Mouse (Mus musculus) MEL (cell line): ENCODE results near the gene Lin37. TPM values are rescaled to one million over a fixed set of nuclear protein-coding genes. Genes with fewer than 3 reads are reported as not detected.

Experiments used
- DNase-seq: peaks from one replicate; pipeline ENCODE4 v3.0.0; 2011; ENCODE audit warnings: low read depth, low spot score
- H3K27ac ChIP-seq: 2 replicates; pipeline ENCODE4 v1.5.1; 2012; ENCODE audit warnings: low read depth, mild to moderate bottlenecking, control low read depth, low read length, moderate library complexity; ENCODE audit not compliant: control insufficient read depth
- H3K27me3 ChIP-seq, 2 experiments: fragments of 150-350 bp in 1 of 2; sonication (generic) in 1 of 2; 2 replicates each; pipeline ENCODE4 v1.6.1; 2012; ENCODE audit warnings: low read length in 2 of 2, mild to moderate bottlenecking in 2 of 2, improper control_type of control experiment in 1 of 2, moderate library complexity in 1 of 2; ENCODE audit not compliant: insufficient read depth in 2 of 2, control insufficient read depth in 1 of 2
- H3K36me3 ChIP-seq, 2 experiments: 2 replicates each; pipeline ENCODE4 v1.6.1; 2012 to 2014; ENCODE audit warnings: low read length in 2 of 2, improper control_type of control experiment in 1 of 2, inconsistent platforms in 1 of 2, mild to moderate bottlenecking in 1 of 2; ENCODE audit not compliant: insufficient read depth in 2 of 2, control insufficient read depth in 1 of 2
- H3K4me1 ChIP-seq, 2 experiments: fragments of 150-350 bp in 1 of 2; sonication (generic) in 1 of 2; 2 replicates each; pipeline ENCODE4 v1.6.1; 2012; ENCODE audit warnings: low read length in 2 of 2, improper control_type of control experiment in 1 of 2, mild to moderate bottlenecking in 1 of 2; ENCODE audit not compliant: insufficient read depth in 2 of 2, control insufficient read depth in 1 of 2
- H3K4me3 ChIP-seq, 2 experiments: fragments of 150-350 bp in 1 of 2; sonication (generic) in 1 of 2; 2 replicates each; pipeline ENCODE4 v1.5.1; 2012; ENCODE audit warnings: low read depth in 2 of 2, low read length in 2 of 2, mild to moderate bottlenecking in 2 of 2, moderate library complexity in 2 of 2, control low read depth in 1 of 2, improper control_type of control experiment in 1 of 2; ENCODE audit not compliant: control insufficient read depth in 1 of 2, insufficient read depth in 1 of 2
- H3K79me2 ChIP-seq: 2 replicates; pipeline ENCODE4 v1.6.1; 2012; ENCODE audit warnings: mild to moderate bottlenecking, low read length, moderate library complexity; ENCODE audit not compliant: control insufficient read depth, poor library complexity, insufficient read depth
- H3K9ac ChIP-seq: 2 replicates; pipeline ENCODE4 v1.6.1; 2012; ENCODE audit warnings: low read depth, mild to moderate bottlenecking, control low read depth, low read length, moderate library complexity; ENCODE audit not compliant: control insufficient read depth, poor library complexity, severe bottlenecking
- H3K9me3 ChIP-seq: fragments of 150-350 bp; sonication (generic); replicated peaks from 2 replicates; pipeline ENCODE4 v1.6.1; 2012; ENCODE audit warnings: mild to moderate bottlenecking, low read length, improper control_type of control experiment, moderate library complexity; ENCODE audit not compliant: insufficient read depth
- EP300 ChIP-seq, 2 experiments: IDR thresholded peaks; 2 replicates each; pipeline ENCODE4 v1.6.1; 2011; ENCODE audit warnings: improper control_type of control experiment in 2 of 2, low read length in 2 of 2, low read depth in 1 of 2, mild to moderate bottlenecking in 1 of 2
- ETS1 ChIP-seq: IDR thresholded peaks from 2 replicates; pipeline ENCODE4 v1.6.1; 2012; ENCODE audit warnings: low read depth, mild to moderate bottlenecking, inconsistent platforms, low read length, improper control_type of control experiment, moderate library complexity
- HCFC1 ChIP-seq: IDR thresholded peaks from 2 replicates; pipeline ENCODE4 v1.6.1; 2012; ENCODE audit warnings: low read depth, mild to moderate bottlenecking, inconsistent platforms, low read length, improper control_type of control experiment, moderate library complexity
- MAFK ChIP-seq: IDR thresholded peaks from 2 replicates; pipeline ENCODE4 v1.6.1; 2011; ENCODE audit warnings: low read depth, mild to moderate bottlenecking, low read length, improper control_type of control experiment, borderline replicate concordance
- MAX ChIP-seq: IDR thresholded peaks from 2 replicates; pipeline ENCODE4 v1.6.1; 2011; ENCODE audit warnings: low read length, improper control_type of control experiment
- MAZ ChIP-seq: IDR thresholded peaks from 2 replicates; pipeline ENCODE4 v1.6.1; 2012; ENCODE audit warnings: low read depth, mild to moderate bottlenecking, inconsistent platforms, low read length, improper control_type of control experiment
- MEF2A ChIP-seq: IDR thresholded peaks from 2 replicates; pipeline ENCODE4 v1.6.1; 2014; ENCODE audit warnings: low read depth, mild to moderate bottlenecking, inconsistent platforms, low read length, improper control_type of control experiment; ENCODE audit not compliant: poor library complexity, insufficient replicate concordance, severe bottlenecking; ENCODE audit errors: extremely low read depth
- MXI1 ChIP-seq: IDR thresholded peaks from 2 replicates; pipeline ENCODE4 v1.6.1; 2011; ENCODE audit warnings: mild to moderate bottlenecking, low read depth, low read length, improper control_type of control experiment
- MYC ChIP-seq: IDR thresholded peaks from 2 replicates; pipeline ENCODE4 v1.6.1; 2011; ENCODE audit warnings: low read depth, mild to moderate bottlenecking, low read length, improper control_type of control experiment, moderate library complexity
- POLR2A ChIP-seq, 2 experiments: IDR thresholded peaks; 2 replicates each; pipeline ENCODE4 v1.6.1; 2011 to 2012; ENCODE audit warnings: low read length in 2 of 2, mild to moderate bottlenecking in 2 of 2, control low read depth in 1 of 2, improper control_type of control experiment in 1 of 2, low read depth in 1 of 2, moderate library complexity in 1 of 2; ENCODE audit not compliant: control insufficient read depth in 1 of 2, insufficient read depth in 1 of 2, poor library complexity in 1 of 2
- RAD21 ChIP-seq: IDR thresholded peaks from 2 replicates; pipeline ENCODE4 v1.6.1; 2011; ENCODE audit warnings: mild to moderate bottlenecking, low read depth, low read length, improper control_type of control experiment
- RCOR1 ChIP-seq: IDR thresholded peaks from 2 replicates; pipeline ENCODE4 v1.6.1; 2012; ENCODE audit warnings: low read depth, mild to moderate bottlenecking, inconsistent platforms, low read length, improper control_type of control experiment
- SIN3A ChIP-seq: IDR thresholded peaks from 2 replicates; pipeline ENCODE4 v1.6.1; 2012; ENCODE audit warnings: low read length, improper control_type of control experiment, inconsistent platforms
- SMC3 ChIP-seq: IDR thresholded peaks from 2 replicates; pipeline ENCODE4 v1.6.1; 2011; ENCODE audit warnings: low read depth, low read length, improper control_type of control experiment
- TCF12 ChIP-seq: IDR thresholded peaks from 2 replicates; pipeline ENCODE4 v1.6.1; 2014; ENCODE audit warnings: low read depth, mild to moderate bottlenecking, inconsistent platforms, low read length, improper control_type of control experiment, moderate library complexity
- UBTF ChIP-seq: IDR thresholded peaks from 2 replicates; pipeline ENCODE4 v1.6.1; 2012; ENCODE audit warnings: low read depth, mild to moderate bottlenecking, inconsistent platforms, low read length, improper control_type of control experiment, moderate library complexity, borderline replicate concordance; ENCODE audit not compliant: insufficient read depth
- USF2 ChIP-seq, 2 experiments: IDR thresholded peaks; 2 replicates each; pipeline ENCODE4 v1.6.1; 2011 to 2012; ENCODE audit warnings: improper control_type of control experiment in 2 of 2, low read length in 2 of 2, borderline replicate concordance in 1 of 2, inconsistent platforms in 1 of 2, low read depth in 1 of 2, mild to moderate bottlenecking in 1 of 2; ENCODE audit not compliant: insufficient read depth in 1 of 2
- ZC3H11A ChIP-seq: IDR thresholded peaks from 2 replicates; pipeline ENCODE4 v1.6.1; 2012; ENCODE audit warnings: low read depth, mild to moderate bottlenecking, inconsistent platforms, low read length, improper control_type of control experiment
- ZNF384 ChIP-seq: IDR thresholded peaks from 2 replicates; pipeline ENCODE4 v1.6.1; 2012; ENCODE audit warnings: low read depth, mild to moderate bottlenecking, inconsistent platforms, low read length, improper control_type of control experiment
- polyA plus RNA-seq, 2 experiments: library from polyadenylated mRNA; stranded (reverse) in 1 of 2; unstranded in 1 of 2; fragments of >175 nt in 1 of 2; fragments of >200 nt in 1 of 2; gene quantifications; 2 replicates each; pipeline versions ENCODE4 v1.2.1 to v1.2.4; 2012; ENCODE audit warnings: low replicate concordance in 2 of 2, low read depth in 1 of 2; ENCODE audit not compliant: insufficient read length in 2 of 2, insufficient read depth in 1 of 2, missing spikeins in 1 of 2
- total RNA-seq: library from RNA; depleted of rRNA; stranded (reverse); fragments of 300-350 nt; gene quantifications from 2 replicates; pipeline ENCODE4 v1.2.3, GENCODE M21; 2012

Lin37 gene
- total and polyA plus RNA-seq, 3 experiments = 10.9 to 49.8 TPM; not detected in 1

DNA sequence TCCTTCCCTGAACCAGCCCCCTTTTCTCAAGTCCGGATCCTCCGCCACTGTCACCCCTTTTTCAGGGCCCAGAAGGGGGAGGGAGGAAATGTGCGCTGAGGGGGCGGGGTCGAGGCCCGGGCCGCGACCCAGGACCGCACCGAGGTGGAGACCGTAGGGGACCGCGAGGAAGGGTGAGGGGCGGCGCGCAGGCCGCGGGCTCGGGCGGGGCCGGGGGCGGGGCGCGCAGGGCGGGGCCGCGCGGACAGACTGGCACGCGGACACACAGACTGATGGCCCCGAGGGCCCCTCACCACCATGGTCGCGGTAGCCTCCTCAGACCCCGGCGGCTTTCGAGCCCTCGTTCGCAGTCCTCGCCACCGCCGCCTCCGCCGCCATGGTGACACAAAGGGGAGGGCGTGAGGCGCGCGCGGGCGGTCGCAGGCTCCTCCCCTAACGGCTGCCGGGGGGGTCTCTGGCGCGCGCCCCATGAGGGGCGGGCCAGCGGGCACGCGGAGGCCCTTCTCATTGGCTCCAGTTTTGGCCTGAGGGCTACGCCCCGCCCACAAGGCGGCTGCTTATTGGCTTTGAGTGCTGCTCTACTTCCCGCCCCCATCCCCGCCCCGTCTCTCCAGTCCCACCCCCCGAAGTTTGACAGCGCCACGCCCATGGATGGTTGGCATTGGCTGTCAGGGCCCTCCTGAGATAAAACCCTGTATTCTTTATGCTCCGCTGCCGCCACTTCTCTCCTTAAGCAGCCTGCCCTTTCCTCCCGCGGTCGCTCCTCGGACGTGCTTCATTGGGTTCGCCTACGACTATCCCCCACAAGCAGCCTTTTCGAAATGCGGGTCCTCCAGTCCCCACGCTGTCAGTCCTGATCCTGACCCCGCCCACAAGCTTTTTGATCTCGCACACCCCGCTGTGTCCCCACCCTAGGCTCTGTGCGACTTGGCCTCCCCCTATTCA, 24.7 kb downstream of the Lin37 start, which contains the start of gene Arhgap33 (continued):
- no peak for TF ChIP-seq ZNF384
- no peak for TF ChIP-seq MEF2A
- TF ChIP-seq ZC3H11A = no peak
- TF ChIP-seq MAFK = no peak

DNA sequence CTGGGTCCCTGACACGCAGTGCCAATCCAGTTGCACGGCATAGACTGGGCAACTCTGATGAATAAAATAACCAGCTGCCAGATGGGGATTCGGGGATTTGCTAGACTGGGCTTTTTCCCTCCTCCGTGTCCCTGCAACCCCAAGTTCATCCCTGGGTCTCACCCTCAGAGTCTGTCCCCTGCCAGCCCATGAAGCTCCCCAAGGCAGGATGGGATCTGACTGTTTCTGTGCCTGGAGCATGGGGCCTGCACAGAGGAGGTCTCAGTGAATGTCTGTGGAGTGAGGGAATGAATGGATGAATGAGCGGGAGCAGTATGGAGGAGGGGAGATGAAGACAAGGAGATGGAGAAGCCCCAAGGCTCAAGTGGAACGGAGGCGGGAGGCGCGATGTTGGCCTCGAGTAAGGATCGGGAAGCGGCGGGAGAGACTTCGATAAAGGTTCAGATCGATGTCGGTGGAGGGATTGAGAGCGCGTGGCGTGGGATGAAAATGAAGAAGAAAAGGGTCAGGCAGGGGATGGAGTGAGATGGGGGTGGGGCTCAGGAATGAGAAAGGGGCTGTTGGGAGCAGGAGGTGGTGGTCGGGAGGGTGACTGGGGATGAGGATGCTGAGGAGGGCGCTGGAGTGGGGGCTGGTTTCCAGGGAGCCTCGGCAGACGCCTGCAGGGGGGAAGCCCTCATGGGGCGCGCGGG, 25.6 kb downstream of the Lin37 start:
- no peaks in the 10 kb centered on the region; the same call in 1 of the 2 replicates for H3K79me2 ChIP-seq
- H3K9me3 ChIP-seq = no peaks in the 10 kb centered on the region
- H3K27ac ChIP-seq = no peak overlapping the region
- TF ChIP-seq POLR2A (IDR thresholded peaks at IDR 0.05; ENCODE audit: control insufficient read depth in 1 of 2, insufficient read depth in 1 of 2, low read depth in 1 of 2, low read length in 2 of 2, poor library complexity in 1 of 2) (no peak), ETS1 (no peak)
- H3K9ac ChIP-seq = peak overlapping the region; percentile 92
- H3K27me3 ChIP-seq = no peaks in the 10 kb centered on the region
- H3K4me3 ChIP-seq = peak overlapping the region; percentile 85 to 96
- H3K4me1 ChIP-seq = peaks cover 0 to 15% of the 10 kb centered on the region in 2 experiments; a peak in 2 of 4 replicates
- no peak for DNase-seq
- peaks cover 0 to 13% of the 10 kb centered on the region in 2 experiments; a peak in 2 of 4 replicates for H3K36me3 ChIP-seq

DNA sequence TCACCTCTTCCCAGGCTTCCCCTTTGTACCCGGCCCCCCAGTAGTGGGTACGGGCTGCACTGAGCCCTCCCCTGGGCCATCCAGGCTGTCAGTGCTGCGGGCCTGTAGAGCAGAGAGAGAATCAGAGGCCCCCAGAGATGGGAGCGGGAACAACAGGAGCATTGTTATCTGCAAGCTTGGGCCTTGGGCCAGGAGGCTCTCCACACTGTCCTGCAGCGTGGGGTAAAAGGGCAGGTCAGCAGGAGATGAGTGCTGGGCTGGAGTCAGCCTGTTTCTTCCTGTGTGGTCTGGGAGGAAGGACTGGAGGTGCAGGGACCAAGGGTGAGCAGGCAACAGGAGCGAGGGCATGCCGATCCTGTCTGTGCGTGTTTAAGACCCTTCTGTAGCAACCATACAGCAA, 26.7 kb downstream of the Lin37 start:
- TF ChIP-seq MAX (no peak), UBTF (no peak), MXI1 (no peak), USF2 (IDR thresholded peaks at IDR 0.05; ENCODE audit: borderline replicate concordance in 1 of 2, insufficient read depth in 1 of 2, low read depth in 1 of 2, low read length in 2 of 2) (no peak), RCOR1 (no peak), ZC3H11A (no peak), MYC (no peak), MEF2A (no peak), SIN3A (no peak), TCF12 (no peak), HCFC1 (no peak), MAZ (no peak), RAD21 (no peak), SMC3 (no peak), EP300 (IDR thresholded peaks at IDR 0.05; ENCODE audit: low read depth in 1 of 2, low read length in 2 of 2) (no peak)
- no peaks in the 10 kb centered on the region for H3K27me3 ChIP-seq
- H3K4me1 ChIP-seq = peaks cover 0 to 15% of the 10 kb centered on the region in 2 experiments; a peak in 2 of 4 replicates
- H3K9me3 ChIP-seq = no peaks in the 10 kb centered on the region
- no peak for DNase-seq
- H3K36me3 ChIP-seq = peaks cover 0 to 13% of the 10 kb centered on the region in 2 experiments; a peak in 2 of 4 replicates
- H3K27ac ChIP-seq = no peak overlapping the region
- no peak overlapping the region for H3K4me3 ChIP-seq
- no peak overlapping the region for H3K9ac ChIP-seq
- no peaks in the 10 kb centered on the region; the same call in 1 of the 2 replicates for H3K79me2 ChIP-seq
